ENCODE assay signal across 1 mouse cellular context in the genomic region with DNA sequence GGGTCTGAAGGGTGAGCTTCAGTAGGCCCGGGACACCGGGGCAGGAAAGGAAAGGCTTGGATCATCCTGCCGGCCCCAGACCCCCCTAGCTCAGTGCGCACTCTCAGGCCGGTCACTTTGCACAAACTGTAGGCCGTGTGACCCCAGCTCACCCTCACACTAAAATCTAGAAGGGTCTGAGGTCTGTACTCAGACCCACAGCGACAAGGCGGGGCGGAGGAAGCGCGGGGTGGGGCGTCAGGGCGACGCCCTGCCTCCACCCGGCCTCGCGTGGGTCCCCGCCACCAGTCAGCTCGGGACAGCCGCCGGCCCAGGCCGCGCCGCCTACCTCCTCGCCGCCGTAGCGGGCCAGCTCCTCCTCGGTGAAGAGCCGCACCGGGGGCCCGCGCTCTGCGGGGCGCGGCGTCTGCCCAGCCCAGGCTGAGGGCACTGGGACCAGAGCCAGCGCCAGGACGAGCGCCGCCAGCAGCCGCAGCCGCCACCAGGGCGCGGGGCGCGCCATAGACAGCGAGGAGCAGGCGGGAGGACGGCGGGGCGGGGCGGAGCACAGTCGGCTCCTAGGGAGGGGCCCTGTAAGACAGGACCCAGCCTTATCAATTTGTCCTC.
TF ChIP-seq lines count a peak whose summit lies in the region.

TSS of gene Nenf (minus strand) at position 604 of the 606 bp plus-strand sequence.

TF ChIP-seq in MEL, 35 proteins besides CTCF, POLR2A, EP300 and RAD21 (continued from another document):
- peak; percentile 83 for TF ChIP-seq NELFE (IDR thresholded peaks at IDR 0.05; ENCODE audit: low read depth, low read length)
- peak; percentile 1; the same call in 1 of the 2 replicates for TF ChIP-seq SMC3 (IDR thresholded peaks at IDR 0.05; ENCODE audit: low read depth, low read length)
- peak; percentile 44; the same call in 1 of the 2 replicates for TF ChIP-seq SIN3A (IDR thresholded peaks at IDR 0.05; ENCODE audit: low read length)
- TF ChIP-seq ELF1 (IDR thresholded peaks at IDR 0.05; ENCODE audit: low read depth, low read length): no peak
